Mouse (Mus musculus) c-Kit-positive CD71-positive TER-119-positive erythroid progenitor cells, embryonic 14.5 days (primary cell): ENCODE results near the gene A830031A19Rik.

Source experiments
- DNase-seq: peaks from one replicate; pipeline ENCODE4 v3.0.0-alpha.2; 2013; ENCODE audit warnings: low spot score

Gene A830031A19Rik

GRCm38 (mm10) chr11:24076821-24077730, 2.2 kb upstream of the A830031A19Rik start:
- peak; percentile 62 for DNase-seq

GRCm38 (mm10) chr11:24076127-24076650, 1.3 kb upstream of the A830031A19Rik start:
- DNase-seq, result peak; percentile 78

- DNase-seq, result no peak
Measured at GRCm38 (mm10) chr11:24075486-24076126, 752 bp upstream of the A830031A19Rik start.

- DNase-seq, result no peak
Measured at GRCm38 (mm10) chr11:24074021-24074591, 748 bp downstream of the A830031A19Rik start.

- no peak for DNase-seq
Measured at GRCm38 (mm10) chr11:24065313-24065712, 9.5 kb downstream of the A830031A19Rik start.

- DNase-seq, result no peak
Measured at GRCm38 (mm10) chr11:24064221-24064620, 10.6 kb downstream of the A830031A19Rik start.

- DNase-seq, result no peak
Measured at GRCm38 (mm10) chr11:24062495-24063096, 12.3 kb downstream of the A830031A19Rik start.

- DNase-seq, result no peak
Measured at GRCm38 (mm10) chr11:24061819-24062218, 13.0 kb downstream of the A830031A19Rik start.

GRCm38 (mm10) chr11:24060428-24060827, 14.4 kb downstream of the A830031A19Rik start:
- no peak for DNase-seq

- DNase-seq, result no peak
Measured at GRCm38 (mm10) chr11:24059137-24059536, 15.7 kb downstream of the A830031A19Rik start.

GRCm38 (mm10) chr11:24052882-24053281, 22.0 kb downstream of the A830031A19Rik start:
- no peak for DNase-seq

- no peak for DNase-seq
Measured at GRCm38 (mm10) chr11:24050032-24050757, 24.7 kb downstream of the A830031A19Rik start.

- peak; percentile 55 for DNase-seq
Measured at GRCm38 (mm10) chr11:24049226-24050031, 25.4 kb downstream of the A830031A19Rik start.

GRCm38 (mm10) chr11:24044025-24044424, 30.8 kb downstream of the A830031A19Rik start:
- DNase-seq, result no peak

- DNase-seq, result no peak
Measured at GRCm38 (mm10) chr11:24020760-24021159, 54.1 kb downstream of the A830031A19Rik start.

- DNase-seq, result no peak
Measured at GRCm38 (mm10) chr11:24018783-24019182, 56.1 kb downstream of the A830031A19Rik start.

GRCm38 (mm10) chr11:24016647-24017179, 58.1 kb downstream of the A830031A19Rik start:
- no peak for DNase-seq

- DNase-seq, result no peak
Measured at GRCm38 (mm10) chr11:24016049-24016448, 58.8 kb downstream of the A830031A19Rik start.

- DNase-seq, result no peak
Measured at GRCm38 (mm10) chr11:24014642-24015041, 60.2 kb downstream of the A830031A19Rik start.

- DNase-seq, result no peak
Measured at GRCm38 (mm10) chr11:24012301-24012700, 62.6 kb downstream of the A830031A19Rik start.
